Mouse (Mus musculus) E14TG2a.4 (cell line): ENCODE measurements around the gene Prss53.
A peak's percentile ranks its signal among the peaks of the same experiment; 100 is the strongest.

Experiments used
- H3K27me3 ChIP-seq: 2 replicates; pipeline ENCODE4 v1.6.1; 2014; ENCODE audit warnings: low read length, control low read depth; ENCODE audit not compliant: insufficient read depth
- H3K36me3 ChIP-seq: 2 replicates; pipeline ENCODE4 v1.6.1; 2014; ENCODE audit warnings: low read length, control low read depth; ENCODE audit not compliant: insufficient read depth
- H3K4me1 ChIP-seq: replicated peaks from 2 replicates; pipeline ENCODE4 v1.6.1; 2014; ENCODE audit warnings: low read depth, low read length, control low read depth
- H3K4me3 ChIP-seq: replicated peaks from 2 replicates; pipeline ENCODE4 v1.5.1; 2014; ENCODE audit warnings: mild to moderate bottlenecking, low read length
- H3K9me3 ChIP-seq: 2 replicates; pipeline ENCODE4 v1.6.1; 2014; ENCODE audit warnings: low read length, control low read depth
- CTCF ChIP-seq: conservative IDR thresholded peaks from 2 replicates; pipeline ENCODE4 v1.5.1; 2014; ENCODE audit warnings: low read length
- NANOG ChIP-seq: IDR thresholded peaks from 2 replicates; pipeline ENCODE4 v1.6.1; 2014; ENCODE audit warnings: borderline replicate concordance, low read length, mixed read lengths
- POU5F1 ChIP-seq: IDR thresholded peaks from 2 replicates; pipeline ENCODE4 v1.6.1; 2014; ENCODE audit warnings: low read length, borderline replicate concordance

Gene Prss53

GRCm38 (mm10) chr7:127888821-127889220 is 1.9 kb downstream of the Prss53 start:
- Histone ChIP-seq H3K4me3 (no peak overlapping the region), H3K9me3 (no peaks in the 10 kb centered on the region), H3K4me1 (peaks cover 64% of the 10 kb centered on the region), H3K27me3 (no peaks in the 10 kb centered on the region), H3K36me3 (peaks cover 100% of the 10 kb centered on the region)
- no peak for TF ChIP-seq CTCF
- no peak for TF ChIP-seq NANOG
- no peak for TF ChIP-seq POU5F1

DNA sequence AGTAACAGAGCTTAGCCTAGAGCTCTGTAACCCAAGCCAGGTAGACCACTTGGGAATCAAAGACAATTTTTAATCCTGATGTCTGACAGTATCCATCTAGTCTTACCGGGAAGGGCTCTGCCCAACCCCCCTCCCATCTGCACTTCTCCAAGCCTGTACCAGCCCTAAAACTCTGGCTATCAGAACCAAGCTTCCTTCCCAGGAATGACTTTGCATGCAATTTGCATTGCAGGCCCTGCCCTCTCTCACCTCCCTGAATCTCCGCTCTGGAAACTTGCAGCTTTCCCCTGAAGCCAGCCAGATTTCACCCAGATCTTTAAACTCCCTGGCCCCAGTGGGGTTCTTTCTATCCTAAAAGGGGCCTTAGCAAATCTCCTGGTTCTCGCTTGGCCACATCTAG is 3.0 kb downstream of the Prss53 start:
- Histone ChIP-seq H3K36me3 (peaks cover 100% of the 10 kb centered on the region), H3K4me1 (peaks cover 72% of the 10 kb centered on the region), H3K27me3 (no peaks in the 10 kb centered on the region), H3K9me3 (no peaks in the 10 kb centered on the region), H3K4me3 (no peak overlapping the region)
- TF ChIP-seq CTCF (no peak), NANOG (no peak), POU5F1 (no peak)

DNA sequence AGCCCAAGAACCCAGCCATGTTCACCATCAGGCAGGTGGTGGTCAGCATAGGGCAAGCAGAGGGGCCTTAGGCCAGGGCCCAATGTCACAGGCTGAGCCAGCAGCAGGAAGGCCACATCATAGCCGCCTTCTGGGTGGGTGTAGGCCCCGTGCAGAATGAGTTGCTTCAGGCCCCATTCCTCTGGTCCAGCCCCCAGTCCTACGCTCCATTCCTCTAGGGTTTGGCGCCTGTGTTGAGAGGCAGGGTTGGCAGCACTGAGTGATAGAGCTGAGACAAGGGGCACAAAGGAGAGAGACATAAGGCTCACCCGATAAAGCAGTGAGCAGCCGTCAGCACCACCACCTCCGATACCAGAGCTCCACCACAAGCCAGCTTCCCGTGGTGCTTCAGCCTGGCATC is 3.6 kb downstream of the Prss53 start:
- Histone ChIP-seq H3K9me3 (no peaks in the 10 kb centered on the region), H3K27me3 (no peaks in the 10 kb centered on the region), H3K36me3 (peaks cover 100% of the 10 kb centered on the region), H3K4me1 (peaks cover 78% of the 10 kb centered on the region), H3K4me3 (no peak overlapping the region)
- no peak for TF ChIP-seq POU5F1
- TF ChIP-seq NANOG = no peak

DNA sequence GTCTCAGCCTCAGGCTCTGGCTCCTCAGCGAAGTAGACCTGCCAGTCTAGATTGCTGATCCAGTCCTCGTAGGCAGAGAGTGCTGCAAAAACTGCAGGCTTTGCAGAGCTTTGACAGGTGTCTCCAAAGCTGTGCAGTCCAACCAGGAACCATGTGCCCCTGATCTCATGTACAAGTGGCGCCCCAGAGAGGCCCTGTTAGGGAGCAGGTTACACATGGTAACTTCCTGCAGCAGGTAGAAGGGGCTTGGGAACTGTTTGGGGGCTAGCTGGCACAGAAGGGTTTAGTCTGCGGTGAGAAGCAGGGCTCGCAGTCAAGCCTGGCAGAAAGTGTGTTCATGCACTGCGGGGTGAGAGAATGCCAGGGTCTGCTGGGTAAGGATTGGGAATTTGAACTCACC is 4.2 kb downstream of the Prss53 start:
- Histone ChIP-seq H3K36me3 (peaks cover 100% of the 10 kb centered on the region), H3K9me3 (no peaks in the 10 kb centered on the region), H3K27me3 (no peaks in the 10 kb centered on the region), H3K4me1 (peaks cover 85% of the 10 kb centered on the region), H3K4me3 (no peak overlapping the region)
- no peak for TF ChIP-seq NANOG
- TF ChIP-seq POU5F1 = no peak
- no peak for TF ChIP-seq CTCF

DNA sequence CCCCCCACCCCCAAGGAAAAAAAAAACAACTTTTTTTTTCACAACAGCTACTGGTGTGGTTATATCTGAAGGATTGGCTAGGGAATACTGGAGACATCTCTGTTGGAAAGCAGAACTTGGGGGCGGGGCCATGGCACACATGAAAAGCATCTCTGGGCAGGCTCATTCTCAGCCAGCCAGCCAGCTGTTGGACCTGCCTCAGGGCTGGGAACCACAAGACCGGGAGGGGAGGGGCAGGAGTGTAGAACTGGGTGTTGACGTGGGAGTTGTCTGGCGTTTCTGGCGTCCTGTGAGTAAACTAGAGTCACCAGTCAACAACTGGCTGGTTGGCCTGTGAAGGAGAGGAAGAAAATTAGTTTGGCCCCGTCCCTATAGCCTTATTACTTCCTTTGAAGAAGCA is 4.8 kb downstream of the Prss53 start:
- H3K4me1 ChIP-seq = peaks cover 87% of the 10 kb centered on the region
- TF ChIP-seq NANOG (no peak), POU5F1 (no peak), CTCF (no peak)
- H3K27me3 ChIP-seq = no peaks in the 10 kb centered on the region
- H3K4me3 ChIP-seq = no peak overlapping the region
- peaks cover 100% of the 10 kb centered on the region for H3K36me3 ChIP-seq
- no peaks in the 10 kb centered on the region for H3K9me3 ChIP-seq

- no peak for TF ChIP-seq CTCF
- TF ChIP-seq NANOG = no peak
- no peak for TF ChIP-seq POU5F1
- H3K4me1 ChIP-seq = peaks cover 81% of the 10 kb centered on the region
- no peaks in the 10 kb centered on the region for H3K27me3 ChIP-seq
- H3K36me3 ChIP-seq = peaks cover 80% of the 10 kb centered on the region
- no peaks in the 10 kb centered on the region for H3K9me3 ChIP-seq
- H3K4me3 ChIP-seq = no peak overlapping the region
Measured at GRCm38 (mm10) chr7:127880431-127880830, 10.3 kb downstream of the Prss53 start.

GRCm38 (mm10) chr7:127879301-127879700 is 11.5 kb downstream of the Prss53 start:
- TF ChIP-seq CTCF (no peak), POU5F1 (no peak), NANOG (no peak)
- peaks cover 72% of the 10 kb centered on the region for H3K36me3 ChIP-seq

DNA sequence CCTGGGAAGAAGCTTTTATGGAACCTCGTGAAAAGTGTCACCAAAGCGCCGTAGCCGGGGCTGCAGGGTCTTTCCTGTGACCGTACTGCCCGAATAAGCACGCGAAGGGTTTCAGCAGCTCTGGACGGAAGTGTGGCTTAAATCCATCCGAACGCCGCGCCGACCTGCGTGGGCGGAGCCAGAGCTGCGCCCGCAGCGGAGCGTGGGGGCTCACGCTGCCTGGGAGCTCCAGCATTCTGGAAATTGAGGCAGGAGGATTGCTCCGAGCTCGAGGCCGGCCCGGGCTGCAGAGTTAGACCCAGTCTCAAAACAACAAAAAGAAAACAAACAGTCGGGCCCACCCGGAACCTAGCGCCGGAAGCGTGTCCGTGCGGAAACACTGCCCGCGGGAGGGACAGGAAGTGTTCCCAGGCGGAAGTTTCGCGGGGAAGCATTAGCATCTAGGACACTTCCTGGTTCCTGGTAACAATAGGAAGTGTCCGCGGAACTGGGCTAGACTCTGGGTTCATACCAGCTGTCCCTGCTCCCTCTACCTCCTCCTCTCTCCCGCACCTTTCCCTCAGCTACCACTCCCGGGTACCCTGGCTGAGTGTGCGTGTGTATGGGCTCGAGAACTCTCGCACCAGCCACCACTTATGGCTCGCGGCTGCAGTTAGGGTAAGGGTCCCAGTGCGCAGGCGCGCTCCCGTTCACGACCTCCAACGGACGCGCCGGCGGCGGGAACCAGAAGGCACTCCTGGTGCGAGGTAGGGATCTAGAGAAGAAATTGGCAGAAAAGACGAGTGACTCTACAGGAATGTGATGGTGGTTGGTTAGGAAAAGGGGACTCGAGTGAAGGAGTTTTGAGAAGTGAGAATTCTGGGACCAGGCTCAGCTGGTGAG is 14.1 kb downstream of the Prss53 start, which contains the start of gene Zfp668:
Gene Zfp668, minus strand, starts transcription at position 362 of the 882 bp plus-strand sequence.
- no peaks in the 10 kb centered on the region for H3K27me3 ChIP-seq
- H3K9me3 ChIP-seq = no peaks in the 10 kb centered on the region
- no peak for TF ChIP-seq CTCF
- TF ChIP-seq NANOG = no peak
- peak within 1 kb of the TSS; percentile 100 for H3K4me3 ChIP-seq
- H3K4me1 ChIP-seq = peaks cover 79% of the 10 kb centered on the region
- H3K36me3 ChIP-seq = peaks cover 66% of the 10 kb centered on the region

More at GRCm38 (mm10) chr7:127879301-127879700, 11.5 kb downstream of the Prss53 start:
- no peaks in the 10 kb centered on the region for H3K27me3 ChIP-seq
- H3K4me1 ChIP-seq = peaks cover 82% of the 10 kb centered on the region
- no peaks in the 10 kb centered on the region for H3K9me3 ChIP-seq
- no peak overlapping the region for H3K4me3 ChIP-seq
